Mouse (Mus musculus): ENCODE measurements at regions not wholly inside any gene's neighbourhood (a gene's known extent, or its start where the extent isn't known, plus 50 kb on each side); places are given as distances from the start of the nearest gene placed in this dataset.

DNA sequence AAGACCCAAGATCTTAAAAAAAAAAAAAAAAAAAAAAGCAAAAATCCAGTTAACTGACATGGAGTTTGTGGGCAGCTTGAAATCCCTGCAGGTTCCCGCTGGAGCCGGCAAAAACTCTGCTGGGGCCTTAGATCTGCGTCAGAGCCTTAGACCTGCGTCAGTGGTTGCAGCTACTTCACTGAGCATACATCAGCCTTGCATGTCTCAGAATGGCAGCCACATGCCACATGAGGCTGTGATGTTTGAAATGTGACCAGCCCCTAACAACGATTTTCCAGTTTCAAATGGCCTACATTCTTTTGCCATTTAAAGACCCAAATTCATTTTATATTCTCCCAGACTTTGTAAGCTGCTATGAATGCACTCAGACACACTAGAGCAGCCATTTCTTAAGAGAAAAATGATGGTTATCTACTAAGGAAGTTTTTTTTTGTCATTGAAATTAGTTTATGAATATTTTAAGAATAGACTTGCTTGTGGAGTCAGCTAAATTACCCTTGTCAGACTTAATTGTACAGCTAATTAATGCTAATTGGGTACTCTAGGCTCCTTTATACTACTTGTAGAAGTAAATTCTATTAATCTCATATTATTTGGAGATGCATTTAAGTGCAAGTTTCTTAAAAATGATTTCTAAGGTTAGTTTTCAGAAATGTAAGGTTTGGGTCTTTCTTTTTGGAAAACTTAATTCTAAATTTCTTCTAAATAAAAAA, 70.8 kb downstream of the Toporsl start:
- no peak for DNase-seq (ENCODE audit: low spot score)

DNA sequence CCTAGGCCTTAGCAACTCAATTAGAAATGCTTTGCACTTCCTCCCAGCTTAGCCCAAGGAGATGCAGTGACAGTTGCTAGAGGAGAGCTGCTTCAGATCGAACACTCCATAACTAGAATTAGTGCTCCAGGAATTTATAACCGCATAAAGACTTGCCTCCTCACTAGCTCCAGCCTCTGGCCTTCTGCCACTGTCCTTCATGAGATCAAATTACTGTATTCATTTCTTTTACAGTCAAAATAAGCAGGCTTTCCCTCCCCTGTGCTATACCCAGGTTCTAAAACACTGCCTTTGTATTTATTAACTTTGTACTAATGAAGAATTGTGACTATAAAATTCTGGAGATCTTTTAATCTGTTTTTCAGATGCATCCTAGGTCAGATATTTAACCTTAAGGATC, 104.8 kb upstream of the Olfr275 start:
- DNase-seq (ENCODE audit: low spot score) = no peak

- DNase-seq (ENCODE audit: low spot score) = no peak
Measured at GRCm38 (mm10) chr4:52726203-52726602, 88.2 kb upstream of the Olfr275 start.

DNA sequence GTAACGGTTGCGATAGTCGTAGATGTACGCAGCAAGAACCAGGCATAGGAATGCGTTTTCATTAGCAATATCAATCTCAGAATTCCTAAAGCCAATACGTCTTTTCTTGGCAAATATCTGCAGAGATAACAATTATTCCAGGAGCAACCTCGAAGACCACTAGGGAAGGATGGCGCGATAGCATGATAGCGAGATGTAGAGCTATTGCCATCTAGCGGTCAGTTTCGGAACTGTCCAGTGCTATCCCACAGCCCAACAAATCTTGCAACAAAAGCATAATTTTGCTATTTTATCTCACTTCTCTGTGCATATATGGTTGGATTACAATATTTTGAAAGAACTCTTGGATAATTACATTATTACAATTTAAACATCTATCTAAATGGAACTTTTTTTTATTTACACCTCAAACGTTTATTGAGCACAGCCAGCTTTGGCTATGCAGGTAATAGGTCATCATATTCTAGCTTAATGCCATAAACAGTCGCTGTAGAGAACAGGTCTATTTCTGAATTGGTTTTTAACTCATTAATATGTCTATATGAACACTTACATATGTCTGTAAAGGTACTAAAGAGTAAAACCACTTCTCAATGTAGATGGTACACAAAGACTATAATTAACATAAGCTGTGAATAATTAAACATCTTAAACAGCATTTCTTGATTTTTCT, 87.6 kb upstream of the Olfr275 start:
- DNase-seq (ENCODE audit: low spot score) = peak; percentile 44

GRCm38 (mm10) chr4:52733141-52733540, 81.3 kb upstream of the Olfr275 start:
- no peak for DNase-seq (ENCODE audit: low spot score)

GRCm38 (mm10) chr4:52739543-52740474, 74.6 kb upstream of the Olfr275 start:
- DNase-seq (ENCODE audit: low spot score) = no peak

GRCm38 (mm10) chr4:52752838-52753509, 61.4 kb upstream of the Olfr275 start:
- DNase-seq (ENCODE audit: low spot score) = no peak

Data from urinary bladder, postnatal 14 days (tissue).